Mouse (Mus musculus) brain, embryonic 14.5 days (tissue): Measurements from ENCODE around the gene Camkk2.

ENCODE experiments used
- CTCF ChIP-seq: fragments of 200-500 bp; IDR thresholded peaks from 2 replicates; pipeline ENCODE4 v1.5.1; 2012; ENCODE audit warnings: inconsistent platforms, mild to moderate bottlenecking, moderate library complexity, borderline replicate concordance; ENCODE audit not compliant: insufficient read depth, insufficient read length; ENCODE audit errors: extremely low read depth
- POLR2A ChIP-seq: fragments of 200-500 bp; IDR thresholded peaks from 2 replicates; pipeline ENCODE4 v1.6.1; 2012; ENCODE audit warnings: mild to moderate bottlenecking, inconsistent platforms, borderline replicate concordance; ENCODE audit not compliant: poor library complexity, insufficient read depth, insufficient read length, severe bottlenecking; ENCODE audit errors: extremely low read depth

- TF ChIP-seq CTCF (no peak), POLR2A (no peak)
Observed at GRCm38 (mm10) chr5:122727096-122727495, 52.1 kb downstream of the Camkk2 start.
